Mouse (Mus musculus): ENCODE results near the gene Clic1. TPM values are rescaled to one million over a fixed set of nuclear protein-coding genes. Genes with fewer than 3 reads are reported as not detected.
"Not testable (repeated sequence)": the region's sequence is repeated elsewhere in the genome, so short reads cannot be mapped to it uniquely, and the experiment has no call there.

Gene Clic1
- total and polyA plus RNA-seq, 3 experiments: 114 to 198 (median 160) TPM

GRCm38 (mm10) chr17:35031880-35032279 is 17.9 kb upstream of the Clic1 start:
- H3K9ac ChIP-seq (ENCODE audit: insufficient read depth, low read depth): no peak overlapping the region
- in situ Hi-C loops (cut with MboI; ENCODE audit: low pct_ligation_motif_present, low pct_unique_long_range_greater_than_20kb, low sequenced_read_pairs): no loop called here
- no peak overlapping the region for H3K27ac ChIP-seq (ENCODE audit: insufficient read depth, low read depth)

GRCm38 (mm10) chr17:35032323-35032870 is 17.4 kb upstream of the Clic1 start:
- no peak overlapping the region for H3K4me2 ChIP-seq (ENCODE audit: insufficient read depth, low read depth, poor library complexity, severe bottlenecking)
- no peak overlapping the region for H3K9ac ChIP-seq (ENCODE audit: insufficient read depth, low read depth)
- no peak overlapping the region for H3K4me3 ChIP-seq (replicated peaks in 1 of 3; ENCODE audit: low read depth in 2 of 3, low read length in 2 of 3, poor library complexity in 1 of 3)
- H3K4me1 ChIP-seq (ENCODE audit: control insufficient read depth in 1 of 2, insufficient read depth in 2 of 2): peaks cover 10 to 49% of the 10 kb centered on the region in 2 experiments
- DNase-seq (ENCODE audit: extremely low read depth): peak; percentile 40
- TF ChIP-seq BHLHE40 (IDR thresholded peaks at IDR 0.05; ENCODE audit: low read depth, low read length) (no peak), USF2 (conservative IDR thresholded peaks at IDR 0.05; ENCODE audit: low read depth, low read length) (no peak), PAX5 (IDR thresholded peaks at IDR 0.05; ENCODE audit: low read length) (no peak), ZMIZ1 (IDR thresholded peaks at IDR 0.05; ENCODE audit: low read depth, low read length) (no peak), JUN (IDR thresholded peaks at IDR 0.05; ENCODE audit: insufficient read depth, low read depth, low read length) (no peak), SMC3 (IDR thresholded peaks at IDR 0.05; ENCODE audit: low read depth, low read length) (peak; percentile 27; the same call in 1 of the 2 replicates), HCFC1 (IDR thresholded peaks at IDR 0.05; ENCODE audit: low read depth, low read length) (no peak), TCF12 (IDR thresholded peaks at IDR 0.05; ENCODE audit: low read depth, low read length) (no peak), ZKSCAN1 (IDR thresholded peaks at IDR 0.05; ENCODE audit: borderline replicate concordance, low read depth, low read length) (no peak), MAX (IDR thresholded peaks at IDR 0.05; ENCODE audit: low read length) (no peak), E2F4 (IDR thresholded peaks at IDR 0.05; ENCODE audit: insufficient replicate concordance, low read depth, low read length) (no peak), MYC (IDR thresholded peaks at IDR 0.05; ENCODE audit: low read depth, low read length) (no peak), ETS1 (conservative IDR thresholded peaks at IDR 0.05; ENCODE audit: low read depth, low read length) (no peak), POLR2AphosphoS2 (IDR thresholded peaks at IDR 0.05; ENCODE audit: low read depth, low read length) (no peak), NELFE (IDR thresholded peaks at IDR 0.05; ENCODE audit: low read depth, low read length) (no peak), UBTF (IDR thresholded peaks at IDR 0.05; ENCODE audit: low read depth, low read length) (no peak), IRF4 (IDR thresholded peaks at IDR 0.05; ENCODE audit: low read depth, low read length) (no peak), USF1 (IDR thresholded peaks at IDR 0.05; ENCODE audit: low read depth, low read length) (no peak), CTCF (conservative IDR thresholded peaks at IDR 0.05 in 1 of 2, IDR thresholded peaks at IDR 0.05 in 1 of 2; ENCODE audit: low read depth in 2 of 2, low read length in 2 of 2) (peak in 1 of 2 experiments; percentile 40; a peak in 2 of 4 replicates), NRF1 (IDR thresholded peaks at IDR 0.05; ENCODE audit: low read depth, low read length) (no peak), RCOR1 (conservative IDR thresholded peaks at IDR 0.05; ENCODE audit: low read depth, low read length) (no peak), RAD21 (IDR thresholded peaks at IDR 0.05; ENCODE audit: low read depth, low read length) (peak; percentile 10)
- H3K27ac ChIP-seq (ENCODE audit: insufficient read depth, low read depth): no peak overlapping the region
- no peaks in the 10 kb centered on the region for H3K79me2 ChIP-seq (replicated peaks; ENCODE audit: control insufficient read depth, extremely low read depth, insufficient read depth, poor library complexity, severe bottlenecking)
- no peaks in the 10 kb centered on the region for H3K9me3 ChIP-seq (replicated peaks; ENCODE audit: low read length)
- H3K27me3 ChIP-seq (replicated peaks): no peaks in the 10 kb centered on the region
- H3K36me3 ChIP-seq (replicated peaks in 1 of 2; ENCODE audit: control insufficient read depth in 1 of 2, insufficient read depth in 1 of 2, low read length in 1 of 2): peaks cover 0 to 26% of the 10 kb centered on the region in 2 experiments
- dilution Hi-C loops (cut with MboI; ENCODE audit: extremely low pct_ligation_motif_present, extremely low pct_unique_long_range_greater_than_20kb, low sequenced_read_pairs) (no loop called here), in situ Hi-C loops (cut with MboI; ENCODE audit: low pct_ligation_motif_present, low pct_unique_long_range_greater_than_20kb, low sequenced_read_pairs) (no loop called here)

More at GRCm38 (mm10) chr17:35031880-35032279, 17.9 kb upstream of the Clic1 start:
- no peak overlapping the region for H3K4me3 ChIP-seq (replicated peaks in 1 of 3; ENCODE audit: low read depth in 2 of 3, low read length in 2 of 3, poor library complexity in 1 of 3)
- H3K9me3 ChIP-seq (replicated peaks; ENCODE audit: low read length): no peaks in the 10 kb centered on the region
- H3K27me3 ChIP-seq (replicated peaks): no peaks in the 10 kb centered on the region
- H3K4me2 ChIP-seq (ENCODE audit: insufficient read depth, low read depth, poor library complexity, severe bottlenecking): no peak overlapping the region
- DNase-seq (ENCODE audit: extremely low read depth): no peak
- H3K79me2 ChIP-seq (replicated peaks; ENCODE audit: control insufficient read depth, extremely low read depth, insufficient read depth, poor library complexity, severe bottlenecking): no peaks in the 10 kb centered on the region; the same call in 1 of the 2 replicates
- TF ChIP-seq NRF1 (IDR thresholded peaks at IDR 0.05; ENCODE audit: low read depth, low read length) (no peak), JUND (conservative IDR thresholded peaks at IDR 0.05; ENCODE audit: low read depth, low read length) (no peak), RCOR1 (conservative IDR thresholded peaks at IDR 0.05; ENCODE audit: low read depth, low read length) (no peak)
- dilution Hi-C loops (cut with MboI; ENCODE audit: extremely low pct_ligation_motif_present, extremely low pct_unique_long_range_greater_than_20kb, low sequenced_read_pairs): no loop called here
- H3K4me1 ChIP-seq (ENCODE audit: control insufficient read depth in 1 of 2, insufficient read depth in 2 of 2): peaks cover 10 to 49% of the 10 kb centered on the region in 2 experiments
- H3K36me3 ChIP-seq (replicated peaks in 1 of 2; ENCODE audit: control insufficient read depth in 1 of 2, insufficient read depth in 1 of 2, low read length in 1 of 2): peaks cover 0 to 26% of the 10 kb centered on the region in 2 experiments

GRCm38 (mm10) chr17:35033703-35034102 is 16.1 kb upstream of the Clic1 start:
- H3K27me3 ChIP-seq (replicated peaks); H3K79me2 ChIP-seq (replicated peaks; ENCODE audit: control insufficient read depth, extremely low read depth, insufficient read depth, poor library complexity, severe bottlenecking); H3K9me3 ChIP-seq (replicated peaks; ENCODE audit: low read length); dilution Hi-C loops (cut with MboI; ENCODE audit: extremely low pct_ligation_motif_present, extremely low pct_unique_long_range_greater_than_20kb, low sequenced_read_pairs); DNase-seq (ENCODE audit: extremely low read depth); H3K9ac ChIP-seq (ENCODE audit: insufficient read depth, low read depth); in situ Hi-C loops (cut with MboI; ENCODE audit: low pct_ligation_motif_present, low pct_unique_long_range_greater_than_20kb, low sequenced_read_pairs); H3K27ac ChIP-seq (ENCODE audit: insufficient read depth, low read depth); H3K4me3 ChIP-seq (replicated peaks in 1 of 3; ENCODE audit: low read depth in 2 of 3, low read length in 2 of 3, poor library complexity in 1 of 3); H3K4me2 ChIP-seq (ENCODE audit: insufficient read depth, low read depth, poor library complexity, severe bottlenecking): not testable (repeated sequence)
- Histone ChIP-seq H3K4me1 (ENCODE audit: control insufficient read depth in 1 of 2, insufficient read depth in 2 of 2) (peaks cover 5 to 39% of the 10 kb centered on the region in 2 experiments; a peak in 3 of 4 replicates), H3K36me3 (replicated peaks in 1 of 2; ENCODE audit: control insufficient read depth in 1 of 2, insufficient read depth in 1 of 2, low read length in 1 of 2) (peaks cover 0 to 26% of the 10 kb centered on the region in 2 experiments)
